Mouse (Mus musculus) layer of hippocampus, adult 8-10 months (tissue): ENCODE data around the gene Agbl4. TPM values are rescaled to one million over a fixed set of nuclear protein-coding genes. Genes with fewer than 3 reads are reported as not detected.
"Not testable (repeated sequence)": the region's sequence is repeated elsewhere in the genome, so short reads cannot be mapped to it uniquely, and the experiment has no call there.

Experiments used
- DNase-seq, 2 experiments: peaks; one replicate each; pipeline ENCODE4 v3.0.0; 2022; ENCODE audit warnings: low spot score in 2 of 2
- total RNA-seq, 4 experiments: library from RNA; stranded (reverse); gene quantifications; 2 replicates each; pipeline ENCODE4 v1.2.4; 2022

Gene Agbl4
- total RNA-seq, 4 experiments from 2014 or later: 16.6 to 20.8 (median 18.6) TPM

GRCm38 (mm10) chr4:110916061-110916460 is 518.6 kb downstream of the Agbl4 start:
- peak; percentile 19 to 44 for DNase-seq

DNA sequence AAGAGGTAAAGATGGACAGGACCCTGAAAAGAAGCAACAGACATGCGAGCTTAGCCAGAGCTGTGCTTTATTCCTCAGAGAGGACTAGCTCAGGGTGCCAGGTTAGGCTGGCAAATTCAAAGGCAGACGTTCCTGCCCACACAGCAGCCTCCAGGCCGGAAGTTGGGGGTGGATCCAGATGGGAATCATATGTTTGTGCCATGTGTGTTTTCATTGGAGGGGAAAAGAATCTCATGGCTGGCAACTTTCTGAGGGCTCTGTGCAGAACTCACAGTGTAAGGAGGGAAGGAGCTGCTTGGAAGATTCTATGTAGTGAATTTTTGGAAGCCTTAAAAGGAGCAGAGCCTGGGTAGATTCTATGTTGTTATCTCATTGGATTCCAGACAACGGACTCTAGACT is 519.1 kb downstream of the Agbl4 start:
- peak; percentile 81 to 86 for DNase-seq

- no peak for DNase-seq
These were observed 523.6 kb downstream of the Agbl4 start for GRCm38 (mm10) chr4:110921013-110921412.

GRCm38 (mm10) chr4:111001641-111002040 is 604.2 kb downstream of the Agbl4 start:
- DNase-seq: no peak

GRCm38 (mm10) chr4:111004719-111005479 is 607.4 kb downstream of the Agbl4 start:
- no peak for DNase-seq

GRCm38 (mm10) chr4:111019376-111019775 is 621.9 kb downstream of the Agbl4 start:
- DNase-seq: peak; percentile 26 to 52

- DNase-seq: no peak
These were observed 669.9 kb downstream of the Agbl4 start for GRCm38 (mm10) chr4:111067330-111067729.

DNA sequence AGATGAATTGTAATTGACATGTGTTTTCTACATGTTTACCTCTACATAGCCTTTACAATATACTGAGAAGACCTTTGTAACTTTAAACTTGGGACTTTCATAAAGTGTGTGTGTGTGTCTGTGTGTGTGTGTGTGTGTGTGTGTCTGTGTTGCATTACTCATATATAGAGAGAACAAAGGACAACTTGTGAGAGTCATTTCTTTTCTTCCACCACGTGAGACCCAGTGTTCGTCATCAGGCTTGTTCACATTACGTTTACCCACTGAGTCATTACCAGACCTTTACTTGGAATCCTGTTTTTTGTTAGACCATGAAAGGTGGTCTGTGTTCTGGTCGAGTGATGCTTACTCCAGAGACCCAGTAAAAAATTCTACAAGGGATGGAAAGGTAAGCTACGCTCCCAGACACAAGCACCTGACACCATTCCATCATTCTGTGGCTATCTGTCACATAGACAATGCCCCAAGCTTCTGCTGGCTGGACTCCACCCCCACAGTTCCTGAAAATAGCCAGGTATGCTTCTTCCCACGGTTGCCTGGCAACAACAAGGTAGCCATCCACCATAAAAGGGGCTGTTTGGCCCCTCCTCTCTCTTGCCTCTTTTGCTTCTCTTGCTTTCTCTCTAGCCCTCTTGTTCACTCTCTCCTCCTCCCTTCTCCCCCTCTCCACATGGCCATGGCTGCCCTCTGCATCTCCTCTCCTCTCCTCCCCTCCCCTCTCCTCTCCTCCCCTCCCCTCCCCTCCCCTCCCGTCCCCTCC is 676.5 kb downstream of the Agbl4 start:
- no peak for DNase-seq

GRCm38 (mm10) chr4:111074701-111075154 is 677.3 kb downstream of the Agbl4 start:
- no peak for DNase-seq

DNA sequence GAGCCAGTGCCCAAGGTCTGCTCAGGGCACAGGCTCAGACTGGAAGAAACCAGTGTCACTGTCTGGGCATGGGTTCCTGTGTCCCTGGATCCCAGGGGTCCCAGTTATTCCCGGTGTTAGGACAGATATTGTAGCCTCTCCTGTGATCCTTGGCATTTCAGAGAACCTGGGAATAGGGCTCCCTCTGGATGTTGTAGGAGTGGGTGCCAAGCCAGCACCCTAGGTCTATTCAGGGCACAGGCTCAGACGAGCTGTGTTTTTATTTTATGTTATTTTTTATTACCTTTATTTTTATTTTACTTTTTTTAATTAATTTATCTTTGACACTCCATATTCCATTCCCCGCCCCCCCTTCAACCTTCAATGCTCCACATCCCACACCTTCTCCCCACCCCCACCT is 680.3 kb downstream of the Agbl4 start:
- no peak for DNase-seq

- DNase-seq: no peak
These were observed 687.9 kb downstream of the Agbl4 start for GRCm38 (mm10) chr4:111085330-111085729.

DNA sequence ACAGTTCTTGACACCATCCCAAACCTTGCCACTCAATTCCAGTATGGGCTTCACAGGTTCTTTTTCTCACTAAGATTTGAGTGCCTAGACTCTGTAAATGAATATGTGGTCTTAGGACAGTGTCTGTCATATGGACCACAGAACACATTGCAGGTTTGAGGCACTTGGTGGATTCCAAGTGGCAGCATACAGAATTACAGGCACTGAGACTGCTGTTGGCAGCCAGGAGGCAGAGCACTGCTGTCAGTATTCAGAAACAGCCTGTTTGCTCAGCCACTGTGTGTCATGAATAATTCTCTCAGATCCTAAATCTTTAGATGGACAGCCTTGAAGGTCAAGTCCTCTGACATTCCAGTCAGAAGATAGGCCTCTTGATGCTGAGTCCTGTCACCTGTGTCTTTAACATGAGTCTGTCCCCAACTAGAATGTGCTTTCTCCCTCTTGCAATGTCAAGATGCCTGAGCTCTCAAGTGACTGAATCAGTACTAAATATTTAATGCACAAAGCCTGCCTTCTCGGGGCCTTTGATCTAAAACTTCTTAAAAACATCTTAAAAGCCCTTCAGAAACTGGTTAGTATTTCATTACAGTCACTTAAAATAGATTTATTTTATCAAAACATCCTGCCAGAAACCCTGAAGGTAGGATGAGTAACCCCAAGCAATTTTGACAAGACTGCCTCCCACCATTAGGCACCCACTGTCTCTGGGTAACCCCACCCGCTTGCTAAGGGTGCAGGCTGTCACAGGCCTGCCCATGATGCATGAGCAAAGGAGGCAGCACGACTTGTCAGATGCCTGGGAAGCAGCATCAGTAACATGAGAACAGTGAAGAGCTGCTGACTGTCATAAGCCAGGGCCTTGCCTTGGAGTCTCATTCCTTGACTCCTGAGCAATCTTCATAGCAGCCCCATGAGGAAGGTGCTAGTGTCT is 739.0 kb downstream of the Agbl4 start:
- DNase-seq: no peak

- no peak for DNase-seq
These were observed 750.3 kb downstream of the Agbl4 start for GRCm38 (mm10) chr4:111147748-111148147.

- no peak for DNase-seq
These were observed 758.4 kb downstream of the Agbl4 start for GRCm38 (mm10) chr4:111155859-111156258.

DNA sequence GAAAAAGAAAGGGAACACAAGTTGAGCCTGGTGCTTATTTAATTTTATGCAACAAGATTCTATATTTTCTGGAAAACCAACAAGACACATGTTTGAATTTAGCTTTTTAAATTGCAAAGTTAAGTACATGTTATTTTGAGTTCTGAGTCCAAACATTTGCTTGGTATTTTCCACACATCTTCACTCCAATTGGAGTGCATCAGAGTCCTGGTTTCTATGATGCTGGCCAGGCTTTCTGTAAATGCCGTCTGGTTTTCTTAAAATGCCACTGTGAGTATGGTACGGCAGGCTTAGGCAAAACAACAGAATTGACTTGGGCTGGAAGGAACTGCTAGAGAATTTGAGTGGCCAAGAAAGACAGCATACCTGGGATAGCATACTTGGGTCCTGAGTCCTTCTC is 784.0 kb downstream of the Agbl4 start:
- peak; percentile 6 to 7 for DNase-seq

- no peak for DNase-seq
These were observed 802.6 kb downstream of the Agbl4 start for GRCm38 (mm10) chr4:111200100-111200499.

GRCm38 (mm10) chr4:111215191-111215762 is 817.8 kb downstream of the Agbl4 start:
- peak in 1 of 2 experiments; percentile 6 for DNase-seq

DNA sequence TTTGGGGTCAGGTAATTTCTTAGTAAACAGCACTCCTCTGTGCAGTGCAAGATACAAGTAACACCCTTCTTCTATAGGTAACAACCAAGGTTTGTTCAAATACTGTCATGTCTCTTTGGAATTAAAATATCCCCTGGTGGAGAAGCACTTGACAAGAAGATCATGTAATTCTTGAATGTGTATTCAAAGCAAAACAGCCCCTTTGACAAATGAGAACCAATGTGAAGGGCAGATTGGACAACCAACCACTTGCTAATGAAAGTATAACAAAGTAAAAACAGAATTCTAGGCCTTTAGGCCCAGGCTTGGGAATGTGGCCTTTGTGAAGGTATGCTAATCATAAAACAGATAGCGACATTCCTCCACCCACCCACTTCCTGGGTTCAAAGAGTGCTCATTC is 821.6 kb downstream of the Agbl4 start:
- DNase-seq: not testable (repeated sequence)

DNA sequence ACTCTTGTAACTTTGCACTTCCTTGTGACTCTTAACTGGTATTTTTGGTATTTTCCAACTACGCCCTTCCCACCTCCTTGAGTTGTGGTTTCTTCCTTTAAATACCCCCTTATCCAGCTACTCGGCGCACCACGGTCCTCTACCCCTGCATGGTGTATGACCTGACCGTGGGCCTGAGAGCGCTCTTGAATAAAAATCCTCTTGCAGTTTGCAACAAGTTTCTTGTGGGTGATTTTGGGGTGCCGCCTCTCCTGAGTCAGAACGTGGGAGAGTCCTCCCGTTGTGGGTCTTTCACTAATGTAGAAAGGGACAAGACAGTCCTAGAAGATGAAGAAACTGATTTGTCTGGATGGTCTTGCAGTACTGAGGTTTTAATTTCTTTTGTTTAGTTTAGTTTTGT is 822.1 kb downstream of the Agbl4 start:
- not testable (repeated sequence) for DNase-seq

DNA sequence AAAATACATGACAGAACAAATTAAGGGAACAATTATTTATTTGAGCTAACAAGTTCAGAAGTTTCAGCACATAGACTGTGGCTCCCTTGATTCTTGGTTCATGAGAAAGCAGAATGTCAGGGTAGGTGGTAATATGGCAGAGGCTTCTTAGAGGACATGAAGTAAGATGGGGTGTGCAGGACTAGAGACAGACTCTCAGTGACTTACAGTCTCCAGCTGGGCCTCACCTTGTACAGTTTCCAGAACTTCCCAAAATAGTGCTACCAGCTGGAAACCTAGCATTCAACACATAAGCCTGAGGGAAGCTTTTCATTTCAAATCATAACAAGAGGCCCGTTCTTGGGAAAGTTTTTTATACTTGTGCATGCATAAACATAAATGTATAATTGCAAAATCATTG is 836.4 kb downstream of the Agbl4 start:
- no peak for DNase-seq

DNA sequence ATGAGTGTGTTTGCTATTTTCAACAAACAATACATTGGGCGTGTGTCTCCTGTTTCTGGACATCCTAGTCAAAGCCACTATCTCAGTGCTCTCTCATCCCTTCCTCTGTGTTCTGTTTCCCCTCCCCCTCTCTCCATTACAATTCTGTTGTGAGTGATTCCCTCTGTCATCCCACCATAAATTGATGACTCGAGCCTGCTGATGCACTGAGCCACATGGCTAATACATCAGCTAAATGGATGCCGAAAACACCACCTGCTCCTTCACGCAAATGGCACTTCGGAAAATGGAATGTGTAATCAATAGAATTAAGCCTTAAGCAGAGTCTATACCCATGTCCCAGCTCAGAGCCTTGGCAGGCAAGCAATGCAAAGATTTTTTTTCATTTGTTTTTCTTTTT is 854.5 kb downstream of the Agbl4 start:
- DNase-seq: no peak
